Mouse (Mus musculus) T-helper 2 cell (primary cell): ENCODE results near the gene Hnmt.
"Not testable (repeated sequence)": the region's sequence is repeated elsewhere in the genome, so short reads cannot be mapped to it uniquely, and the experiment has no call there.

Experiments
- in situ Hi-C: fragments of 300-600 bp; cut with MboI, MseI; formaldehyde crosslinking; loops from one replicate; pipeline ENCODE4 v1.15.1; 2025; ENCODE audit warnings: high pct_unique_total_duplicates

The Hnmt gene

DNA sequence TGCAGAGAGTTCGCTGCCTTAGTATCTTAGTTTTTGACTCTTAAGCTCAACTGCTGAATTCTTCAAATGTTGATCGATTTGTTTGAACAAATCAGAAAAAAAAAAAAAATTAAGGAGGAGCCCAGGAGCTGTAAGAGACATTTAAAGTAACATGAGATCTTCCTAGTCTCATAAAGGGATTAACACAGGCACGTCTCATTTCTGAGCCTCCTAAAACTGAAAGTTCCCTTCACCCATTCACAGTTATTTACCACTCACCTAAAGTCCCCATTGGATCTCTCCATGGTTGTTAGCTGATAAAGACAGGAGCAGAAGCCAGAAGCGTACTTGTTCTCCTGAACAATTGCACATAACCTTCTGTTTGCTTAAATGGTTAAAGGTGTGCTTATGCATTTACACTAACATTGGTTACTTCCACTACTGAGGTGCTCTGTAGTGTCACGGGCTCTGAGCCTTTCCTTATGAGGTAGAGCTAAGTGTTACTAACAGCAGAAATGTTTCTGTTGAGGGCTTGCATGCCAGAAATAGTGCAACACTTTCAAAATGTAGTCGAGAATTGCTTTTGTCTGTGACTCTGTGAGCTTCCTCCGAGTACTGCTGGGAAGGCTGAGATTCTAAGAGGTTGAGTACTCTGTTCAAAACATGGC, at the start of gene Hnmt:
Gene Hnmt, minus strand, starts transcription at position 51 of the 647 bp plus-strand sequence.
- in situ Hi-C loops = no loop called here

DNA sequence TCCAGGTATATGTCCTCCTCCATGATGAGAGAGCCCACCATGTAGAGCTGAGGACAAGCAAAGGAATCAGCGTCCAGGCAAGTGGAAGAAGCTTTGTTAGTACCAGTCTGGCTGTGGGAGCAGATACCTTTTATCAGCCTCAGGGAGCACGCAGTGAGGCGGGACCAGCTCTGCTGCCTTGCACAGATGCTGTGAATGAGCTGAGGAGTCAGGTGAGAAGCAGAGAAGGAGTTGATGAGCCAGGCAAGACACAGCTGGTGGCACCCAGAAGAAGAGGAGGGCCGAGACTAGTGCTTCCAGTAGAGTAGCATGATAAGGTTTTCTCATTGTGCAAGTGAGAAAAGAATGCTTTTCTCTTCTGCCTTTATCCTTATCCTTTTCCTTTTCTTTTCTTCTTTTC, 47.3 kb upstream of the Hnmt start, which contains the start of gene Tbpl2:
Gene Tbpl2, minus strand, starts transcription at position 101 of the 400 bp plus-strand sequence.
- in situ Hi-C loops = no loop called here

DNA sequence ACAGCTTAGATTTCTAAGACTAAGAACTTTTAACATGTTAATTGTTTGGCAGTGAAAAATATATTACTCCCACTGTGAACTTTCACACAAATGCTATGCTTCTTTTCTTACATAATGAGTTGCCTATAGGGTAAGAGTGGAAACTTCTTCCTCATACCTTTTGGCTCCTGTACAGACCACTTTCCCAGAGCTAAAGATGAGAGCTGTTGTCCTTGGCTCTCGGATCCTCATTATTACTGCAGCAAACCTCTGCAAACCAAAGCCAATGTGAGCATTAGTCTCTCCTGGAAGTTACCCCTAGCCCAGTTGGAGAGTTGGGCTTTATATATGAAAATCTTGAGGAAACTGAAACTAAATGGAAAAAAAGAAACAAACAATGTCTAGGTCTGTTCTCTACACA, 41.7 kb upstream of the Hnmt start:
- in situ Hi-C loops = no loop called here

GRCm38 (mm10) chr2:24050459-24050858, 1.3 kb upstream of the Hnmt start:
- in situ Hi-C loops = no loop called here

GRCm38 (mm10) chr2:24048480-24049097, 605 bp downstream of the Hnmt start:
- in situ Hi-C loops = no loop called here

GRCm38 (mm10) chr2:24047551-24048479, 1.4 kb downstream of the Hnmt start:
- in situ Hi-C loops = no loop called here

- in situ Hi-C loops = no loop called here
Observed at GRCm38 (mm10) chr2:24042901-24043300, 6.3 kb downstream of the Hnmt start.

- in situ Hi-C loops = no loop called here
Observed at GRCm38 (mm10) chr2:24040531-24040930, 8.7 kb downstream of the Hnmt start.

- in situ Hi-C loops = not testable (repeated sequence)
Observed at GRCm38 (mm10) chr2:24019386-24019785, 29.8 kb downstream of the Hnmt start.

DNA sequence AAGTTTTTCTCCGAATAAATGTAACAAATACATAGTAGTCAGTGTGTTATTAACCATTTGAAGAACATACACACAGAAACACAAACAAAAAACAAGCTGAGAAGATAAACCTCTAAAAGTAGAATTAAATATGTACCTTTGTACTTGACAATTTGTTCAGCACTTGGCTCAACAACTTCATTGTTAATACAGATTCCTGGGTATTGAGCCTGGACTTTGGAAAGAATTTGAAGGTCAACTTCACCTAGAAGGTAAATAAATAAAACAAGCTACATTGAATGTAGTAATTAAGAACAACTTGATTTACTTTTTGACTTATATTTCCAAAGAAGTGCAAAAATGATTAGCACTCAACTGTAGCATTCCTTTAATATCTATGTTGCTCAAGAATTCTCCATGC, 30.2 kb downstream of the Hnmt start:
- in situ Hi-C loops = no loop called here

DNA sequence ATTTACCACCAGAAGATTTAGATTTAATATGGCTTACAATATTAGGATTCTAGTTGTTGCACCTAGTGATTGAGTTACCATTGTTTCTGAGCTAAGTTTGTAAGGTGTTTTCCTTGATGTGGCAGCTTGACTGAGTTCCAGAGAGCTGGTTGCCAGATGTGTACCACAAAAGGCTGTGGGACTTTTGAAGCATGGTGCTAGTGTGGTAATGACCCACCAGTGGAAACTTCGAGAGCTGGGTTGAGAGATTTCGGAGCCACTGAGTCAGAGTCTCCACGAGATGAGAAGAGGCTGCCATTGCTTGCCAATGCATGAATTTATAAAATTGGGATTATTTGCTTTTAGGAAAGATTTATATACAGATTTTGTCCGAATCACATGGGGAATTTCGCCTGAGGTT, 34.2 kb downstream of the Hnmt start:
- in situ Hi-C loops = no loop called here

GRCm38 (mm10) chr2:23999323-23999722, 49.9 kb downstream of the Hnmt start:
- in situ Hi-C loops = no loop called here

- in situ Hi-C loops = no loop called here
Observed at GRCm38 (mm10) chr2:23998836-23999235, 50.4 kb downstream of the Hnmt start.

DNA sequence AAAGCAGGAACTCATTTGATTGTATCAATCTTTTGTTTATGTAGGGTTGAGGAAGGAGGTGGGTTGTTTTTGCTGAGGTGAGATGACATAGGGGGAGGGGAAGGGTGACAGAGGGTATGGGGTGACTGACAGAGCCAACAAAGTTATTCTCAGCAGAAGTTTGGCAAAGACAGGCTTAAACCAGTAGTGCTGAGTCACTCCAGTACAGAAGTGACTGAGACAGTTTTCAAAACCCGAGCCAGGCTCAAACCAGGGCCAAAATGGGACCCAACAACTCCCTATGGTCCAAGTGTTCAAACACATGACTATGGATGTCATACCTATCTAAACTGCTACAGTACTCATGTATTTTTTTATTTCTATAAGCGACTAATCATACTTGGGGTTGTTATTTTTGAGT, 52.4 kb downstream of the Hnmt start:
- in situ Hi-C loops = no loop called here

- in situ Hi-C loops = not testable (repeated sequence)
Observed at GRCm38 (mm10) chr2:23990034-23990573, 59.1 kb downstream of the Hnmt start.

- in situ Hi-C loops = loop anchor here (10.0 kb wide), 1 partner anchor 1962 kb away; no protein-coding TSS in a partner anchor
Observed at GRCm38 (mm10) chr2:23987283-23987682, 61.9 kb downstream of the Hnmt start.

DNA sequence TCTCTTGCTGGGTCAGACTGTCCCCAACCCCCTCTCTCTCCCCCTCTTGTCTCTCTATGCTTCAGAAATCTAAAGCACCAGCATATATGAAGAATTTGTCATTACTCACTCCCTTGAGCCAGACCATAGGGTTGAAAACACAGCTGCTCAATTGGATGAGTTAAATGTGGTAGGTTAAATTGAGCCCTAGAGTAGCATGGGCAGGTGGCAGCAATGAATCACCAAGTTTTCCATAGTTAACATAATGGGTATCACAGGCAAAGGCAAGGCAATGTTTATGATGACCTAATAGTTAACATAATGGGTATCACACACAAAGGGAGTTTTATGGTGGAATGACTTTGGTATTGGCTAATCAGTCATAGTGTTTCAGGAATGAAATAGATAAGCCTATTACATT, 65.9 kb downstream of the Hnmt start:
- in situ Hi-C loops = loop anchor here (10.0 kb wide), 1 partner anchor 1959 kb away; no protein-coding TSS in a partner anchor

- in situ Hi-C loops = loop anchor here (10.0 kb wide), 1 partner anchor 1958 kb away; no protein-coding TSS in a partner anchor
Observed at GRCm38 (mm10) chr2:23982860-23983259, 66.3 kb downstream of the Hnmt start.

GRCm38 (mm10) chr2:23960659-23961274, 88.4 kb downstream of the Hnmt start:
- in situ Hi-C loops = not testable (repeated sequence)
